Mouse (Mus musculus) neural tube, embryonic 13.5 days (tissue): ENCODE measurements at regions not wholly inside any gene's neighbourhood (a gene's known extent, or its start where the extent isn't known, plus 50 kb on each side); places are given as distances from the start of the nearest gene placed in this dataset.

Experiments
- ATAC-seq: fragments of 200-750 bp; cut with Nextera tagmentation; 2 replicates; pipeline ENCODE4 v1.8.0; 2017; ENCODE audit warnings: low read depth, mild to moderate bottlenecking, moderate TSS enrichment, moderate library complexity
- H3K27ac ChIP-seq: fragments of 300-500 bp; sonication (generic); replicated peaks from 2 replicates; pipeline ENCODE4 v1.5.1; 2015; ENCODE audit warnings: moderate library complexity, mild to moderate bottlenecking, inconsistent platforms
- H3K27me3 ChIP-seq: fragments of 300-500 bp; sonication (generic); 2 replicates; pipeline ENCODE4 v1.6.1; 2015; ENCODE audit warnings: mild to moderate bottlenecking, inconsistent platforms
- H3K36me3 ChIP-seq: fragments of 300-500 bp; sonication (generic); 2 replicates; pipeline ENCODE4 v1.6.1; 2015; ENCODE audit warnings: mild to moderate bottlenecking, inconsistent platforms
- H3K4me1 ChIP-seq: fragments of 300-500 bp; sonication (generic); replicated peaks from 2 replicates; pipeline ENCODE4 v1.6.1; 2015; ENCODE audit warnings: inconsistent platforms
- H3K4me2 ChIP-seq: fragments of 300-500 bp; sonication (generic); 2 replicates; pipeline ENCODE4 v1.6.1; 2015; ENCODE audit warnings: inconsistent platforms, mild to moderate bottlenecking, moderate library complexity
- H3K4me3 ChIP-seq: fragments of 300-500 bp; sonication (generic); 2 replicates; pipeline ENCODE4 v1.5.1; 2015; ENCODE audit warnings: mild to moderate bottlenecking, inconsistent platforms
- H3K9ac ChIP-seq: fragments of 300-500 bp; sonication (generic); 2 replicates; pipeline ENCODE4 v1.6.1; 2015; ENCODE audit warnings: moderate library complexity, mild to moderate bottlenecking, inconsistent platforms
- H3K9me3 ChIP-seq: fragments of 300-500 bp; sonication (generic); 2 replicates; pipeline ENCODE4 v1.6.1; 2016; ENCODE audit warnings: inconsistent platforms
- WGBS: fragments of 180-500 bp; shearing (Covaris S2); methylation state at CpG from one replicate; pipeline ENCODE4 v1.1.7; 2015; 5-methylcytosine and 5-hydroxymethylcytosine counted together

GRCm38 (mm10) chr1:57032407-57032806 lies 54.0 kb upstream of the Satb2 start:
- H3K36me3 ChIP-seq: no peaks in the 10 kb centered on the region
- no peaks in the 10 kb centered on the region for H3K27me3 ChIP-seq
- H3K9ac ChIP-seq: no peak overlapping the region
- H3K9me3 ChIP-seq: no peaks in the 10 kb centered on the region
- WGBS: 82% methylated on average over 2 of the region's 2 CpGs
- no peak overlapping the region for H3K4me2 ChIP-seq
- no peak for ATAC-seq
- no peak overlapping the region for H3K27ac ChIP-seq
- H3K4me3 ChIP-seq: no peak overlapping the region
- no peaks in the 10 kb centered on the region for H3K4me1 ChIP-seq

- no peaks in the 10 kb centered on the region for H3K9me3 ChIP-seq
- WGBS: 89% methylated on average over 2 of the region's 2 CpGs
- H3K27ac ChIP-seq: no peak overlapping the region
- H3K9ac ChIP-seq: no peak overlapping the region
- H3K36me3 ChIP-seq: no peaks in the 10 kb centered on the region
- no peak overlapping the region for H3K4me2 ChIP-seq
- H3K4me1 ChIP-seq: no peaks in the 10 kb centered on the region
- no peak overlapping the region for H3K4me3 ChIP-seq
- ATAC-seq: no peak
- H3K27me3 ChIP-seq: no peaks in the 10 kb centered on the region
Measured at GRCm38 (mm10) chr1:57033244-57033643, 54.8 kb upstream of the Satb2 start.

- H3K9me3 ChIP-seq: no peaks in the 10 kb centered on the region
- H3K4me2 ChIP-seq: no peak overlapping the region
- no peak overlapping the region for H3K27ac ChIP-seq
- no peaks in the 10 kb centered on the region for H3K27me3 ChIP-seq
- no peak overlapping the region for H3K9ac ChIP-seq
- 86% methylated on average over 6 of the region's 6 CpGs for WGBS
- no peaks in the 10 kb centered on the region for H3K4me1 ChIP-seq
- no peak overlapping the region for H3K4me3 ChIP-seq
- no peak for ATAC-seq
- no peaks in the 10 kb centered on the region for H3K36me3 ChIP-seq
Measured at GRCm38 (mm10) chr1:57034411-57034810, 56.0 kb upstream of the Satb2 start.

GRCm38 (mm10) chr1:57036382-57036781 lies 57.9 kb upstream of the Satb2 start:
- H3K36me3 ChIP-seq: no peaks in the 10 kb centered on the region

GRCm38 (mm10) chr1:57040201-57040600 lies 61.8 kb upstream of the Satb2 start:
- Histone ChIP-seq H3K4me1 (no peaks in the 10 kb centered on the region), H3K27me3 (no peaks in the 10 kb centered on the region), H3K4me3 (no peak overlapping the region), H3K4me2 (no peak overlapping the region), H3K36me3 (no peaks in the 10 kb centered on the region), H3K9me3 (no peaks in the 10 kb centered on the region), H3K9ac (no peak overlapping the region), H3K27ac (no peak overlapping the region)
- ATAC-seq: no peak
- WGBS: 55% methylated on average over 8 of the region's 8 CpGs

More at GRCm38 (mm10) chr1:57036382-57036781, 57.9 kb upstream of the Satb2 start:
- no peaks in the 10 kb centered on the region for H3K4me1 ChIP-seq
- no peaks in the 10 kb centered on the region for H3K9me3 ChIP-seq
- no peak overlapping the region for H3K4me2 ChIP-seq
- 77% methylated on average over 3 of the region's 3 CpGs for WGBS
- no peak overlapping the region for H3K4me3 ChIP-seq
- no peak overlapping the region for H3K9ac ChIP-seq
- H3K27me3 ChIP-seq: no peaks in the 10 kb centered on the region
- H3K27ac ChIP-seq: no peak overlapping the region
- ATAC-seq: no peak

- H3K4me2 ChIP-seq: no peak overlapping the region
- no peak overlapping the region for H3K9ac ChIP-seq
- H3K9me3 ChIP-seq: no peaks in the 10 kb centered on the region
- no peaks in the 10 kb centered on the region for H3K4me1 ChIP-seq
- H3K4me3 ChIP-seq: no peak overlapping the region
- no peak for ATAC-seq
- H3K36me3 ChIP-seq: no peaks in the 10 kb centered on the region
- no peaks in the 10 kb centered on the region for H3K27me3 ChIP-seq
- H3K27ac ChIP-seq: no peak overlapping the region
Measured at GRCm38 (mm10) chr1:57041578-57041977, 63.1 kb upstream of the Satb2 start.

- no peak for ATAC-seq
- 81% methylated on average over 4 of the region's 4 CpGs for WGBS
- no peak overlapping the region for H3K4me3 ChIP-seq
- no peaks in the 10 kb centered on the region for H3K4me1 ChIP-seq
- no peaks in the 10 kb centered on the region for H3K36me3 ChIP-seq
- H3K9me3 ChIP-seq: peaks cover 6% of the 10 kb centered on the region; the same call in 1 of the 2 replicates
- no peaks in the 10 kb centered on the region for H3K27me3 ChIP-seq
- no peak overlapping the region for H3K4me2 ChIP-seq
- H3K9ac ChIP-seq: no peak overlapping the region
- no peak overlapping the region for H3K27ac ChIP-seq
Measured at GRCm38 (mm10) chr1:57053836-57054235, 75.4 kb upstream of the Satb2 start.

- Histone ChIP-seq H3K27ac (no peak overlapping the region), H3K9me3 (no peaks in the 10 kb centered on the region), H3K36me3 (no peaks in the 10 kb centered on the region), H3K4me1 (no peaks in the 10 kb centered on the region), H3K4me3 (no peak overlapping the region), H3K9ac (no peak overlapping the region), H3K27me3 (no peaks in the 10 kb centered on the region), H3K4me2 (no peak overlapping the region)
- 87% methylated on average over 9 of the region's 9 CpGs for WGBS
- ATAC-seq: no peak
Measured at GRCm38 (mm10) chr1:57055976-57056375, 77.5 kb upstream of the Satb2 start.

GRCm38 (mm10) chr1:57059216-57059615 lies 80.8 kb upstream of the Satb2 start:
- Histone ChIP-seq H3K9me3 (no peaks in the 10 kb centered on the region), H3K4me3 (no peak overlapping the region), H3K27me3 (no peaks in the 10 kb centered on the region), H3K36me3 (no peaks in the 10 kb centered on the region), H3K4me2 (no peak overlapping the region), H3K9ac (no peak overlapping the region), H3K27ac (no peak overlapping the region), H3K4me1 (no peaks in the 10 kb centered on the region)
- WGBS: 60% methylated on average over 3 of the region's 3 CpGs
- ATAC-seq: no peak

- no peak overlapping the region for H3K4me3 ChIP-seq
- no peak for ATAC-seq
- 83% methylated on average over 3 of the region's 3 CpGs for WGBS
Measured at GRCm38 (mm10) chr1:57075221-57075620, 96.8 kb upstream of the Satb2 start.

GRCm38 (mm10) chr1:57076696-57077095 lies 98.2 kb upstream of the Satb2 start:
- H3K9me3 ChIP-seq: no peaks in the 10 kb centered on the region
- WGBS: 66% methylated on average over 8 of the region's 8 CpGs
- ATAC-seq: no peak
- no peak overlapping the region for H3K9ac ChIP-seq
- no peaks in the 10 kb centered on the region for H3K27me3 ChIP-seq
- H3K4me1 ChIP-seq: 0 out of 2 replicates have a peak, but pooled peaks cover 6% of the 10 kb centered on the region
- no peaks in the 10 kb centered on the region for H3K36me3 ChIP-seq
- H3K4me2 ChIP-seq: no peak overlapping the region
- no peak overlapping the region for H3K4me3 ChIP-seq
- no peak overlapping the region for H3K27ac ChIP-seq

More at GRCm38 (mm10) chr1:57075221-57075620, 96.8 kb upstream of the Satb2 start:
- H3K9ac ChIP-seq: no peak overlapping the region
- no peak overlapping the region for H3K4me2 ChIP-seq
- H3K9me3 ChIP-seq: no peaks in the 10 kb centered on the region
- 0 out of 2 replicates have a peak, but pooled peaks cover 6% of the 10 kb centered on the region for H3K4me1 ChIP-seq
- H3K36me3 ChIP-seq: no peaks in the 10 kb centered on the region
- H3K27ac ChIP-seq: no peak overlapping the region
- H3K27me3 ChIP-seq: no peaks in the 10 kb centered on the region

GRCm38 (mm10) chr1:57080306-57080705 lies 101.9 kb upstream of the Satb2 start:
- H3K4me1 ChIP-seq: peaks cover 16% of the 10 kb centered on the region
- H3K36me3 ChIP-seq: no peaks in the 10 kb centered on the region
- H3K9me3 ChIP-seq: no peaks in the 10 kb centered on the region
- H3K9ac ChIP-seq: no peak overlapping the region
- H3K4me3 ChIP-seq: no peak overlapping the region
- 80% methylated on average over 4 of the region's 4 CpGs for WGBS
- H3K27me3 ChIP-seq: no peaks in the 10 kb centered on the region
- no peak for ATAC-seq
- H3K27ac ChIP-seq: no peak overlapping the region
- H3K4me2 ChIP-seq: no peak overlapping the region

- peak overlapping the region; percentile 16 for H3K4me3 ChIP-seq
- 27% methylated on average over 17 of the region's 17 CpGs for WGBS
- peak overlapping the region; percentile 48 for H3K4me2 ChIP-seq
- H3K27me3 ChIP-seq: no peaks in the 10 kb centered on the region
- peak; percentile 57; the same call in 1 of the 2 replicates for ATAC-seq
- peaks cover 10% of the 10 kb centered on the region for H3K4me1 ChIP-seq
- peak overlapping the region; percentile 33; the same call in 1 of the 2 replicates for H3K27ac ChIP-seq
- no peaks in the 10 kb centered on the region for H3K36me3 ChIP-seq
- peak overlapping the region; percentile 52 for H3K9ac ChIP-seq
- H3K9me3 ChIP-seq: no peaks in the 10 kb centered on the region
Measured at GRCm38 (mm10) chr1:57083134-57083533, 104.7 kb upstream of the Satb2 start.
